Mouse (Mus musculus): ENCODE data around the gene Uckl1.
A peak's percentile ranks its signal among the peaks of the same experiment; 100 is the strongest.

The Uckl1 gene

GRCm38 (mm10) chr2:181572921-181573920 is 11.5 kb downstream of the Uckl1 start:
- DNase-seq (ENCODE audit: low spot score) = no peak

- no peak for DNase-seq (ENCODE audit: low spot score)
Observed at GRCm38 (mm10) chr2:181571941-181572670, 12.6 kb downstream of the Uckl1 start.

DNA sequence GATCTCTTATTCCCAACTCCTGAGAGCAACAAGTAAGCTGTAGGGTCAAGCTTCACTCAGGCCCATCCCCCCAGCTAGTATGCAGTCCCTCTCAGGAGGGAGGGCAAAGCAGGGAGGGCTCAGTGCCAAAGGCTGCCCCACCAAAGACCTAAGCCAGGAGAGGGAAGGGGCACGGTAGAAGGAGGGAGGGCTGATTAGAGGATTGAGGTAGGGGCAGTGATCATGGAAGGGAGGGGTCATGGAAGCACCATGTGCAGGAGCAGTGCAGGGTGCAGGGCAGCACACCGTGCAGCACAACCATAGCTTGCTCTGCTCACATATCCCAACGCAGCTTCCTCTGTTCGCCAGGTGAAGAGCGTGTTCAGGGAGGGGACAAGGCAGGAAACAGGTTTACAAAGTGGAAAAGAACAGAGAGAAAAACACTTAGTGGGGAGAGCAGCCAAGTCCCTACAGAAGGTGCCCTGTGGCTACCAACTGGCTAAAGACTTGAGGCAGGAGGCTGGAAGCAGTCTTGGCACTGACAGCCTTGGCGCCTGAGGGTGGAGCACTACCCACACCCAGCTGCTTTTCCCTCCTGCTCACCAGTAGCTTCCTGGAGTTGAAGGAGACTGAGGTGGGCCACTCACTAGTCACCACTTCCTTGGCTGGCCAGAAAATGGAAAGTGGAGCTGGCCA is 13.6 kb downstream of the Uckl1 start:
- no peak for DNase-seq (ENCODE audit: low spot score)

GRCm38 (mm10) chr2:181570375-181570774 is 14.3 kb downstream of the Uckl1 start:
- DNase-seq (ENCODE audit: low spot score) = no peak

GRCm38 (mm10) chr2:181569856-181570255 is 14.8 kb downstream of the Uckl1 start:
- DNase-seq (ENCODE audit: low spot score) = no peak

GRCm38 (mm10) chr2:181568272-181569008 is 16.3 kb downstream of the Uckl1 start:
- peak; percentile 51 for DNase-seq (ENCODE audit: low spot score)

DNA sequence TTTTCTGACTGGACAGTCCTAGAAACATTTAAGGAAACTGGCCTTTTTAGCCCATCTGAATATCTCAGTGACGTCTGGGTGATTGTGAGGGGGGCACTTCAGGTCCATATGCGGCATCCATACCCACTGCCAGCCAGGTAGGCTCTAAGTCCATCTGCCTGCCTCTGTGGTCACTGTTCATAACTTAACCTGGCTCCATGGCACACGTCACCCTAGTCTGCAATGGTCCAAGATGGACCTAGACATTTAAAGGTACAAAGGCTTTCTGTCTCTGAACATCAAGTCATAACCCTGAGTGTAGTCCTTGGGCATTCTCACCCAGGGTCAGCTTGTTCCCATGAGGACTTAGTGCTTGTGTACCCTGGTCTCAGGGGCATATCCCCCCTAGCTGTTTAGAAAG is 17.4 kb downstream of the Uckl1 start:
- DNase-seq (ENCODE audit: low spot score) = no peak

DNA sequence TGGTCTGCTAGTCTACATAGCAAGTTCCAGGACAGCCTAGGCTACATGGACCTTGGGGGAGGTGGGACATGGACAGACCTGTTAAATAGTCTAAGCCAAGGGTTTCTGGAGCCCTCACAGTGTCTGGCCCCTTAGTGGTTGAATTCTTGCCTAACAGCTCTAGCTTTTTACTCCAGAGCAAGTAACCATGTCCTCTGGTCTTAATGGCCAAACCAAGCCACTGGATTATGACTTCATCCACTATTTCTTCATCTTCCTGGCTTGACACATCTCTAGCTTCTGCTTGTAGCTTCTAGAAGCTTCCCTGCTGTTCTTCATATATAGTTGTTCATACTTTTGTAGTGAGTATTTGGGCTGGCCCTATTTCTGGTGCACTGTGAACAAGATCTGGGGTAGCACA is 30.9 kb downstream of the Uckl1 start:
- DNase-seq (ENCODE audit: low spot score) = no peak

DNA sequence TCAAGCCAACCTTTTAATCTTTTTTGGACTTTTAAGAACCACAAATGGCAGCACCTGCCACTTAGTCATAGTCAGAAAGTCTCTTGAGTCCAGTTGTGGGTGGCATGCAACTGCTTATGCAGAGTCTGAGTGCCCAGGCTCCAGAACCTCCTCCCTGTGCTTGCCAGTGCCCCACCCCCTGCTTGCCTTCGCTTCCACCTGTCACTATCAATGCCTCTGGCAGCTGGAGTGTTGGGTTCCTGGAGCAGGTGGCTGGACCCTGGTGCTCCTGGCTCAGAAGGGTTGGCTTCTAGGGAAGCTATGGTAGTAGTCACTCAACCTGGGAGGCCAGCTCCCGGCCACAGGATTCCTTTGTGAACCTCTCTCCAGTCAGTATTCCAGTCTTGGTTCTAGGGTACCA is 34.5 kb downstream of the Uckl1 start:
- no peak for DNase-seq (ENCODE audit: low spot score)

GRCm38 (mm10) chr2:181548682-181549081 is 36.0 kb downstream of the Uckl1 start:
- DNase-seq (ENCODE audit: low spot score) = no peak

DNA sequence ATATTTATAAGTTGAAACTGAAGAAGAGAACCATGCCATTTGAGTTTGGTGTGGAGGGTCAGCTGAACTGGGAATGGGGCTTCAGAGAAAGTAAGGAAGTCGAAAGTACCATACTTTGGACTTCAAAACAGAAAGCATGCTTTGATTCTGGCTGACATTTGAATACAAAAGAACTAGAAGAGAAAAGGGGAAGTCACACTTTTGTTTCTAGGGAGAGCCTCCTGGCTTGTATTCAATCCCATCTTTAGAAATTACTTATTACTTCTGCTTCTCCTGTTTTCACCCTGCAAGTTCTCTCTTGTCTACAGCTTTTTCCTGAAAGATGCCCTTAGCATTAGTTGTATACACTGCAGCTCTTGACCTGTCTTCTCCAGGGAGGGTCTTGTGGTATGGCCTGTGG is 36.5 kb downstream of the Uckl1 start:
- no peak for DNase-seq (ENCODE audit: low spot score)

- DNase-seq (ENCODE audit: low spot score) = no peak
Observed at GRCm38 (mm10) chr2:181546142-181546541, 38.5 kb downstream of the Uckl1 start.

- no peak for DNase-seq (ENCODE audit: low spot score)
Observed at GRCm38 (mm10) chr2:181541761-181542380, 42.8 kb downstream of the Uckl1 start.

GRCm38 (mm10) chr2:181537444-181538047 is 47.1 kb downstream of the Uckl1 start:
- DNase-seq (ENCODE audit: low spot score) = no peak

DNA sequence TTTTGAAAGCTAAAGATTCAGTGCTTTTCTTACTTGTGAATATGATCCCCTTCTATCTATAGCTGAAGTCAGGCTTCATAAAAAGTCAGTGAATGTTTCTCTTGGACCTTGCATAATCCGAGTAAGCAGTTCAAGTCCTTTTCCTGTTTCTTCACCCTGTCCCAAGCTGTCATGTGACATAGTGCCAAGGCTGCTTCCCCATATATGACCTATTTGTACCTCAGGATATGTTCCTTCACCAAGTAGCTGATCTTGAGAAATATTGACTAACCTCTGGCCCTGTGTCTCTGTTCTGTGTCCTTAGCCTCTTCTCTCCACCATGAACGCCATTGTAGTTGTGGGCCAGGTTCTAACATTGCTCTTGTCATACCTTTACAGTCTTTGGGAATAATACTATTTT is 48.3 kb downstream of the Uckl1 start:
- no peak for DNase-seq (ENCODE audit: low spot score)

DNA sequence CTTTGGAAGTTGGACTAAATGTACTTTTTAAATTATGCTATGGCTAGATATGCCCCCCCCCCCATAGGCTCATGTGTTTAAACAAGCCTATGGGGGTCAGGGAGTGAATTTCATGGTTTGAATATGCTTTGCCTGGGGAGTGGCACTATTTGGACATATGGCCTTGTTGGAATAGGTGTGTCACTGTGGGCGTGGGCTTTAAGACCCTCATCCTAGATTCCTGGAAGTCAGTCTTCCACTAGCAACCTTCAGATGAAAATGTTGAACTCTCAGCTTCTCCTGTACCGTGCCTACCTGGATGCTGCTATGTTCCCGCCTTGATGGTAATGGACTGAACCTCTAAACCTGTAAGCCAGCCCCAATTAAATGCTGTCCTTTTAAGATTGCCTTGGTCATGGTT is 52.1 kb downstream of the Uckl1 start:
- no peak for DNase-seq (ENCODE audit: low spot score)

GRCm38 (mm10) chr2:181529076-181529475 is 55.6 kb downstream of the Uckl1 start:
- DNase-seq (ENCODE audit: low spot score) = no peak

- peak; percentile 5 for DNase-seq (ENCODE audit: low spot score)
Observed at GRCm38 (mm10) chr2:181525526-181525925, 59.2 kb downstream of the Uckl1 start.

DNA sequence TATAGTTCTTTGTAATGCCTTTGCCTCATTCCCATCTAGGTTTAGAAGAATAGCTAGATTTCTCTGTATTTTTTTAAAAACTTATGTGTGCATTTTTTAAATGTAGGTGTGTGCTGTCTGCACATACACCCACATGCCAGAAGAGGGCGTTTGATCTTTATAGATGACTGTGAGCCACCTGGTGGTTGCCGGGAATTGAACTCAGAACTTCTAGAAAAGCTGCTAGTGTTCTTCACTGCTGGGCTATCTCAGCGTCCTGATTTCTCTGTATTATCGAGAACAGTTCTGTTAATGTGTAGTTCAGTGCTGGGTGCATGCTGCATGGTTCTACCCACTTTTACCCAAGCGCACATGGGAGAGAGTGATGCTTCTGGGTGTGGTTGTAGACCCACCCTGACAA is 61.9 kb downstream of the Uckl1 start:
- no peak for DNase-seq (ENCODE audit: low spot score)

DNA sequence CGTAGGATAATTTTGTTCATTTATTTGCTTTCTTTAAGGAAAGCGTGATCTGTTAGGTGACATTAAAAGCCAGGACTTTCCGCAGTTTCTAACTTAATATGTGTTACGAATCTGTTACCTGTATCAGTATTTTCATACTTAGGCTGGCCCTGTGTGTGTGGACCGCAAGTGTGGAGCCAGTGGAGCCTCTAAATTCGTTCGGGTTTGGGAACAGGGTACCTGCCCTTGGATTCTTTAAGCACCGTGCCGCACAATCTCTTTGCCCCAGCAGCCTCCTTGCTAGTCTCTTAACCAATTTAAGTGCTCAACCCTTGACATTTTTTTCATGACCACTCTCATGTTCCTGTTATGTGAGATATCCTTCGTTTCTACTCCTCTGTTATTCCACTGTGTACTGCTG is 63.2 kb downstream of the Uckl1 start:
- no peak for DNase-seq (ENCODE audit: low spot score)

DNA sequence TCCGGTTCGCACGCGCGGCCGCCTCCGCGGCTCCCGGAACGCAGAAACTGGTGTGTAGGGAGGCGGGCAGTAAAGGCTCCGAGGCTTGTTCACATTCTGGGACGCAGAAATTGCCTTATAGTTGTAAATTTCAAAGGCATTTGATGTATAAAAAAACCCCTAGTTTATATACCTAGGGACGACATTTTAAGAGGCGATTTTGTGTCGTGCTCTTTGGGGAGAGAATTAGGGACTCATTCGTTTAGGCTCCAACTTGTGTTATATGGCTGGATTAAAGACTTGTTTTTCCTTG is 63.8 kb downstream of the Uckl1 start:
- DNase-seq (ENCODE audit: low spot score) = no peak
